Mouse (Mus musculus): Measurements from ENCODE around the gene Fsd2. TPM values are rescaled to one million over a fixed set of nuclear protein-coding genes. Genes with fewer than 3 reads are reported as not detected.
A peak's percentile ranks its signal among the peaks of the same experiment; 100 is the strongest.

Fsd2 gene
- total RNA-seq, 2 experiments from 2014 or later: 0.95 to 1.3 TPM

DNA sequence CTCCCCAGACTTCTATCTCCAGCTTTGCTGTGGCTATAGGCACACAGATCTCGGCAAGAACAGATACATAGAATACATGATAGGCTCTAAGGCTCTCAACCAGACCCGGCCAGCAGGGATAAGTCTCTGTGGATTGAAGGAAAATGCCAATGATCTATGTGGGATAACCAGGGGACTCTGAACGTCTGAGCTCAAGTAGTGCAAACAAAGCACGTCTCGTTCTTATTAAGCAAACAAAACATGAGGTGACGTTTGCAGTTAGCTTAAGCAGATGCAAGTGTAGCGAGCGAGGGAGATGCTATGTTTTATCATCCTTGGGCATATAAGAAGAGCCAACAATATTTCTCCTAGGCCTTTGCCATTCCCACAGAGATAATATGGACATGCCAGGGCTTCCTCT, 23.8 kb downstream of the Fsd2 start:
- DNase-seq: no peak

DNA sequence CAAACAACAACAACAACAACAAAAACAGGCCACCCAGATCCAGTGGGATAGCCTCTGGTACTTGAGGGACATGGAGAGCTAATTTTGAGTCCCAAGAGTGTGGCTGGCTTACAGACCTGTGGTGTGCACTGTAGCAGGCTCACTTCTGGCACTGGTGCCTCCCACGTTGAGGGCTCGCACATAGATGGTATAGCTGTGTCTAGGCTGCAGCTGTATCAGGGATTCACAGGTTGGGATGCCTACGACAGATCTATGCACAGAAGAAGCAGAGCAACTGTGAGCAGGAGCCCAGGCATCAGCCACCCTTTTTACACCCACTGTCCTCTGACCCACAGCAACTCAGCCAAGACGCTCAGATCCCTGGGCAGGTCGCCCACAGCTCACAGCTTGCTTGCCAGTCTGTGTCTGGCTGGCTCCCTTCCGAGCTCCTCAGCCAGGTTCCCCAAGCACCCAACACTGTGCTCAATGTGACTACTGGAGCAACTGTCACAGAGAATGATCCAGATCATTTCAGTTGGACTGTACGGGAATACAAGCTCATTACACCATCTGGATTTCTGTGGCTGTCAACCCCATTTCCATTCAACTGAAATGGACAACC, 24.7 kb downstream of the Fsd2 start:
- DNase-seq: peak; percentile 9 to 56

DNA sequence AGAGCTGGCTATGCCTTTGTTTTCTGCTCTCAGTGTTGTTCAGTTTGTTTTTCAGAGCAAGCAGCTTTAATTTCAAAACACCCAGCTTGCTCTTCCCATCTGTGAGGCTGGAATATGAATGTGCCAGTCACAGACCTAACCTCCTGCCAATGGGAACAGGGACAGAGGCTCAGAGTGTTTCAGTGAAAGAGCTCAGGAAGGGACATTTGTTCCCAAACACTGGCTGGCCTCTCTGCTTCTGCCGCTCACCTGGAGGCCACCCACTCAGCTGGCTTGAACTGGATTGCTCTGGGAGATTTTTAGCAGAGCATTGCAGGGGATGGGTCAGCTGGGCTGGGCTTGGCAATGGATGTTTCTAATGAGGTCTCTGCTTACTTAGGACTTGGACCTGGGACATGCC, 25.7 kb downstream of the Fsd2 start:
- DNase-seq: no peak

DNA sequence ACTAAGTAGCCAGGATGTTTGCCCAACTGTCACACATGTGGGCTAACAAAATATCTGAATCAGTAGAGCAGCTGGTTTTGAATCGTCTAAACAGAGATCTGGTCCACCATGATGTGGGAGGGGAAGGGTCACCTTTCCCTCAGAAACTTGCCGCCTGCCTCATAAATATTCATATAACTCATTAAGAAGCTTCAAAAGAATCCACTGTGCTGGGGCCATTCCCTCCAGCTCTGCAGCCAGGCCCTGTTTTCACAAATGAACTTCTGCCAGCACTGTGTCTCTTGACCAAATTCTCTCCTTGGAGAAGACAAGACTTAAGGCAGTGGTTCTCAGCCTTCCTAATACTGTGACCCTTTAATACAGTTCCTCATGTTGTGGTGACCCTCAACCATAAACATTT, 27.2 kb downstream of the Fsd2 start:
- no peak for DNase-seq

DNA sequence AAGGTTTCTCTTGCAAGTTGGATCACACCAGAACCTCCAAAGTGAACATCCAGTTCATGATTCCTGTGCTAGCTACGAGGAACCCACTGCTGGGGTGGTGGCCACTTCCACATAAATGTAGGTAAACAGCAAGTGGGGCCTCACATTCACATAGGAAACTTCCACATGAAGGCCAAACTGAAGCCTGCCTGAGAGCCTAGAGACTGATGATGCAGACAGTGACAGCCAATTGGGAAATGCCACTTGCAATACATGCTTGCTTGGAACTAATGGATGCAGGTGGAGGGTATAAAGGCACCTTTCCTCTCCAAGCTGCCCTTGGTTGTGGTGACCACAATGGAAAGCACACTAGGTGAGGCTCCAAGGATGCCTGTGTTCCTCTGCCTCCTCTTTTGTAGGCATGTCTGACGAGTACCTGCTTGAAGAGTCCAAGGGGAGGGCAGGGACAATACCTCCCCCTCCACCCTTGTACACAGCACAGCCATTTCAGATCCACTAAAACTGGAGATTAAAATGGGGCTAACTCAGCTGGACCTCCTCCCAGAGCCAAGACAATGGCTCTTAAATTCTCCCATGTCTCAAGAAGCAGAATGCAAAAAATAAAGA, 28.6 kb downstream of the Fsd2 start:
- DNase-seq: peak; percentile 17 to 30

DNA sequence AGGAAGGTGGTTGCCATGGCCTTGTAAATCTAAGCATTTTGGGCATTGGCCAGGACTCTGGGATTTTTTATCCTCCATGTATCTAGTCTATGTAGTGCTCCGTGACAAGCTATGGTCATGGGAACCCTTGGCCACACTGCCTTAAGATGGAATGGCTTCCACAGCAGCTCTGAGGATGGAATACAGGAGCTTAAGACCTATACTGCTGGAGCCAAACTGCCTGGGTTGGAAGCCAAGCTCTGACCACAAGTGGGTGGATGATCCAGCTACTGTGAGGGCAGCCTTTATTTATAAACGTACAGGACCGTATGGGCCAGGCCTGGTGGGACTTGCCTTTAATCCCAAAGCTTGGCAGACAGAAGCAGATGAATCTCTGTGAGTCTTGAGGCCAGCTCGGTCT, 30.3 kb downstream of the Fsd2 start:
- no peak for DNase-seq

DNA sequence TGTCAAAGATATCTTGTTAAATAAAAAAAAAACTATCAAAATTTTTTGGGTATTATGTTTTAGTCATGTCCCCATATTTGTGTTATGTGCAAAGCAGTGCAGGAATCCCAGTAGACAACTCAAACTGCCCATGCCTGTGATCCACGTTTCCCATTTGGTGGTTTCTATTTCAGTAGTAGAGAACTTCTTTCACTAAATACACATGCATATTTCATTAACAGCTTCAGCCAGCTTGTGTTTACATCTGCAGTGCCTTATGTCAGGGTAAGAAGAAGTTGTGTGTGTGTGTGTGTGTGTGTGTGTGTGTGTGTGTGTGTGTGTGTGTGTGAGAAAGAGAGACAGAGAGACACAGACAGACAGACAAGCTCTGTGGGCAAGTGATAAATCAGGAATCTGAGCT, 35.3 kb downstream of the Fsd2 start:
- no peak for DNase-seq

DNA sequence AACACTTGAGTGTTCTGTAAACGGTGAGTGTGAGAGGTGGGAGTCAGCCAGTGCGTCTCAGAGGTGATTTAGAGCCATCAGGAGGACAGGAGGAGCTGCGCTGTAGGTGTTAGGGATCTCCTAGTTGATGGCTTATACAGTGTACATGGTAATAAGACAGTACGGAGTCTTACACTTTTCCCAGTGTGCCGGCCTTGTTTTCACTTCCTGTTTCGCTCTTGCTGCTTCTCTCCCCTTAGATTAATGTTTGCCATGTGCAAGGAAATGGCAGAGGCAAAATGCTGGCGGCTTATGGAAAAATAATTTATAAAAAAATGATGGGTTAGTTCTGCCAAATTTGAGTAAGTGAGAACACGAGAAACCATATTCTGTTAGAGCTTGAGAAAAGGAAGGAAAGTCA, 37.8 kb downstream of the Fsd2 start:
- DNase-seq: no peak

DNA sequence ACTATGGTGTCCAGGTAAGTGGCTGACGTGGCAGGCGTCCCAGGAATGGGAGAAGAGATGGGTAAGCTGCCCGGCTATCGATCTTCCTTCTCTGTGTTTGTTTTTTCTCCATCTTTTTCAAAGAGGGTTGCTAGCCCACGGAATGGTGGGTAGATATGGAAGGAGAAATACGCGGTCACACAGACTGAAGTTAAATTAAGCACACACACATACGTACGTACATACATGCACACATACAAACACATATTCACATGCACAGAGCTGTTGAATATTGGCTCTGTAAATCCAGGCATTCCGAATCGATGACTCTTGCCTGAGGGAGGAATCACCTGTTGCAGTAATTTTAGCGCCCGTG, 43.1 kb downstream of the Fsd2 start:
- DNase-seq: no peak

DNA sequence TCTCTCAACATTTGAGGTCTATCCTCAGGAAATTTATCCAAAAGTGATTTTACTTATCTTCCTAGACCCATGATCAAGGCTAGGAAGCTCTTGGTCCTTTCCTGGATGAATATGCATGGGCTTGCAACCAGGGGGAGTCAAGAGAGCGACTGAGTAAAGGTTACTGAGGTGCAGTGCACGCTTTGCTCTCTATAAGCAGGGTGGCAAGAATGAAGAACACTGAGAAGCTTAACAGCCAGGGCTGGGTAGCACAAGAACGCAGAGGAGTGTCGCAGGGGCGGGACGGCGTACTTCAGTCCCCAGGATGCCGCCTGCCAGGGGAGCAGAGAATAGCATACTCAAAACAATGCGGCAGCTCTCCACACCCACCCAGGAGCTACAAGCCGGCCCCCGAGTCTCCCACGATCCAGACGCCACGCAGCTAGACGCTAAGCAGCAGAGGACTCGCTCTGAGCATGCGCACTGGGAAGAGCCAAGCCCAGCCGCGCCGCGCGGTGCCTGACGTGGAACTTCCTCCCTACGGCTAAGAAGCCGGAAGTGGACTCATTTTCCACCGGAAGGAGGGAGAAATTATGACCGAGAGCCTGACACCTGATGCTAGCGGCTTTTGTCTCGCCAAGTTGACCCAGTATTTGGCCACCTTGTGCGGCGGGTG, 43.6 kb downstream of the Fsd2 start:
- peak; percentile 91 to 93 for DNase-seq

DNA sequence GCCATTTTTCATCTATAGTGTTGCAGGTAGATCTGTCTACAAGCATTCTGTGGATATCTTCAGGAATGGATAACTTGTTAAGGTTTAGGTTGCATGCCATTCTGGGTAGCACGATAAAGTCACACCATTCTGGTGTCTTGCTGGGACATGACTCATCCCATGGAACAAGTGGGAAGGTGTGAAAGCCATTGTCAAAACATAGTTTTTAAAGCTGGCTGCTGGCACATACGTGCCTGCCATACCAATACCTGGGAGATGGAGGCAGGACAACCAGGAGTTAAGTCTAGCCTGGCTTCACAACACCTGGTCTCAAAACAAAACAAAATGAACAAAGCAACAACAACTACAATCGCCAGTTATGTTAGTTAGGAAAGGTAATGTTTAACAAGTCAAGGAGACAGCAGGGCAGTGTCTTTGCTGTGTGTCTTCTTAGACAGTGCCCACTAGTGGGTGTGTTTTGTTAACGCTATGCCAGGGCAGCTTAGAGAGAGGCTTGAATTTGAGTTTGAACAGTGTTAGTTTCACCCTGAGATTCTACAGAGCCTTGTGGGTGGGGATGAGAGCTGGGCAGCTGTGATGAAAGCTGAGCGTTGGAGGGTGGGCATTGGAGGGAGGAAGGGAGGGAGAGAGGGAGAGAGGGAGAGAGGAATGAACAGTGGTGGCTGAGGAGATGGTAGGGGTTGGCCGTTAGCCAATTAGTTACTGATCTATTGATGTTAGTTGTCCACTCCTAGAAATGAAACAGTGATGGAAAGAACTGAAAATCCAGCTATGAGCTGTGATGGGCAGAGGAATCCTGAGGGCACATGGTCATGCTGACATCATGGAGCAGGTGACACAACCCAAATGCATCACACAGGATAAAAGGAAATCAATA, 50.4 kb downstream of the Fsd2 start:
- no peak for DNase-seq

DNA sequence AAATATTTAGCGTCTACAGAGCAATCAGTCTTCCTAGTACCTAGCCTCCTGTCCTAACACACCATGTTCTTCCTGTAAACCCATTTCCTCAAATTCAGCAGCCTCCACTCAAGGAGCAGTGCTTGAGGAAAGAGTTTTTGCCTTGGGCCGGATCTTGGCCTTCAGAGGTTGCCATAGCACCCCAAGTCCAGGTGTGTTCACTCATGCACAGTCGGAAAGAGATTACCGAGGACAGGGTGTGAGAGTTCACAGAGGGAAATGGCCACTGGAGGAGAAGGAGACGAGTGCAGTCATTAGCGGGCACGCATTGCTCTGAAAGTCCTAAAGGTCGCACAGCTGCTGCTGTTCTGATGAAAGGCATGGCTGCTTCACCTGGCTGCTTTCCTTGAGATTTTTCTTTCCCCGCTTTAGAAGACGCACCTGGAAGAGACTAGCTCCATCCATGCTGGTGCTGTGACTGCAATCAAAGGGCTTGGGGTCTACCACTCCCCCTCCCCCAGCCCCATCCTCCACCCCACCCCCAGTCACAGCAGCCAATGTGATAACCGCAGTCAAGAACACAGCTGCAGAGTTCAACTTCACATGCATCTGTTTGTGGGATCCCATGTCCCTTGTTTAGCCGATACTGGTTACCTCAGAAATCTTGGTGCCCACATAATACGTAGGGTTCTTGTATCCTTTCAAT, 51.7 kb downstream of the Fsd2 start:
- no peak for DNase-seq

DNA sequence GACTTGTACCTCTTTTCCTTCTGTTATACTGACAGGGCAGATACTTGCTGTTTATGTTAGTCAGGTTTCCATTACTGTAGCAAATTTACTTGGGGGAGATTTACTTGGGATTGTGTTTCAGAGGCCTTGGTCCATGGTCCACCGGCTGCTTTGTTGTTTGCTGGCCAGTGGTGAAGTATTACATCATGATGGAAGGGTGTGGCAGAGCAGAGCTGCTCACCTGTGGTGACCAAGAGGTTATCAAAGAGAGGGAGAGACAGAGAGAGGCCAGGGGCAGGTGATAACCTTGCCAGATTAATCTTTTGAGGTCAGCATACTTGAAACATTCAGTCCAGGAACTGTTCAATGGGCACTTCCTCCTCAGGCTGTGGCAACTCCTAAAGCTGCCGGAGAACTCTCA, 65.7 kb downstream of the Fsd2 start:
- no peak for DNase-seq

DNA sequence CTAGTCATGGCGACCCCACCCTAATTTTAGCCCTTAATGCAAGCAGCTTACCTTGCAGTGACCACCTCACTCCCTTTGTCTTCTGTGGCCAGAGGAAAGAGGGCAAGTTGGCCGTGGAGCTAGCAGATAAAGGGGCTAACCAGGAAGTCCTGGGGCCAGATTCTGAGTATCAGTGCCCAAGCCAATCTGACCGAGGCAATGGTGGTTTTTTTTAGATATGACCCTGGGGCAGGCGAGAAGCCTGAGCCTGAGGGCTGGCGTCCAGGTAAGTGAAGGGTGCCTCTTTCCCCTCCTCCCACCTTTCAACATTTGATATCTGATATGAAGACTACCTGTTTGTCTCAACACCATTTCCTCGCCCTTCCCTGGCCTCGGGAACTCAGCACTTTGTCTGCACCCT, 68.6 kb downstream of the Fsd2 start, which contains the start of gene BC048679:
Gene BC048679, minus strand, starts transcription at position 101 of the 400 bp plus-strand sequence.
- no peak for DNase-seq

DNA sequence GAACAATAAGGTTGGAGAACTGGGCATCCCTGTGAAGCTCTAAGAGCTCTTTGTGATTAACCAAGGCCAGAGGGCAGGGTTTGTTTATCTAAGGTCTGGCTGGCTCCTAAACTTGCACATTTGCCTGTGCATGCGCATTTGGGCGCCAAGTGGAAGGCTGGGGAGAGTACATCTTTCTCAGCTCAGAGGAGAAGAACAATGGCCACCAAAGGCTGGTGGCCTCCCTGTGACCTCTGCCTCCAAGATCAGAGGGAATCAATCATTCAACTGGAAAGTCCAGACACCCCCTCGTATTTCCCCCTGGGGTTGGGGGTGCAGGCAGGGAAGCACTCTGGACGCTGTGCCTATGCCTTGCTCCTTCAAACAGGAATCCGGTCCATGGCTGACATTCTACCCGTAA, 69.6 kb downstream of the Fsd2 start:
- DNase-seq: no peak

DNA sequence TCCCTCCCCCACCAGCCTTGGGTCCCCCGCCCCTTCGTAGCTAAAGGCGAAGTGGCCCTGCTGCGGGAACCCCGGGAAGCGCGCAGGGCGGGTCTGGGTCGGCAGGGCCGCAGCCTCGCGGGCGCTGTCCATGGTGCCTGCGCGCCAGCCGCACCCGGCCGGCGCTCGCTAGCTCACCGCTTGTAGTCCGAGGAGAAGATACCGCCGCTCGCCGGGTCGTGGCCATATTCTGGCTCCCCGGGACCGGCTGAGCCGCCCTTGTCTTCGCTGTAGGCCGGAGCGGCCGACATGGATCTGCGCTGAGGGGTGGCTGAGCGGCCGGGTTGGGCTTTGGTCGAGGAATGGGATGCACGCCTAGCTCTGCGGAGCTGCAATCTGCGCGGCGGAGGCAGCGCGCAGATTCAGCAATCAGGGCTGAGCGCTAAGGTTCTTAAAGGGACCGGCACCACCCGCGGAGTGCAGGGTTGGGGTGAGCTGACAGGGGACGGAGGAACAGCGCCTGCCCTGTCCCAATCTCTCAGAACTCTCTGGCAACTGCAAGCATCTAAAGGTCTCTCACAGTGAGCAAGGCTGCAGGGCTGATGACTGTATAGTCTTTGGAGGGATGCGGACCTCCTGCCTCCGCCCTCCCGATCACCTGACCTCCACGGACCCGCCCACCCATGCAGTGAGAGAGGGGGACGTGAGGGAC, 73.3 kb downstream of the Fsd2 start, which contains the start of gene Ap3b2:
Gene Ap3b2, minus strand, starts transcription at position 595 of the 691 bp plus-strand sequence.
- peak; percentile 80 to 86 for DNase-seq

DNA sequence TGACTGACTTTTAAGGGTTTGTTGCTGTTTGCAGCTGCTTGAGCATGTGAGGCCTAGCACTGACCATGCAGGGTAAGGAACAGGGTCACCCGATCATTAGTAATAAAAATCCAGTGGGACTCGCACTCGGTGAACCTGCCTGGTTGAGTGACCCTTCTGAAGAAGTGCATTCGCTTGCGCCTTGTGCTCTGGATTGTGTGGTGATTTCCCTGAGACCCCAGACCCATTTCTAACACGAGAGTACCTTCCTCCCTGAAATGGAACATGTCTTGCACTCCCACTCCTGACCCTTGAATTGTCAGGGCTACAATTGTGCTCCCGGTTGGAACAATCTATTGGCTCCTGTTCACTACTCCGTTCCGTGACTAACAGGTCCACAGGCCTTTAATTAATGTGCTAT, 74.1 kb downstream of the Fsd2 start:
- DNase-seq: no peak

DNA sequence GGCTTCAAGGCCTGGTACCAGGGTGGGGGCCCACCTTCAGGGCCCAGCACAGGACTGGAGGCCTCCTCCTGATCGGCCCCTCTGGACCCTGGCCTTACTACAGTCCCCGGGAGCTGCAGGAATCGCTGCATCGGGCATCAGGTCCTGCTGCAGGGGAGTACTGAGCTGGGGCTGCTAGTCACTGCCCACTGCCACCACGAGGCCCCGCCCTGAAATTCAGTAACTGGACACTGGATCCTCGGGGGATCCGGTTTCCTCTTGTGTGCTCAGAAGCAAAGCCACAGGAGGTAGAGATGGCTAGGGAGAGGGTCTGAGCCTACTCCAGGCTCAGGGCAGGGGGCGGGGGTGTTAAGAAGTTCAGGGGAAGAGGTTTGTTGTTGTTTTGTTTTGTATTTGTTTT, 77.1 kb downstream of the Fsd2 start:
- DNase-seq: no peak

All from adrenal gland, postnatal 36 days (tissue).